Mouse (Mus musculus) E14TG2a.4 (cell line): ENCODE data around the gene Ivd.

ENCODE experiments used
- CTCF ChIP-seq: conservative IDR thresholded peaks from 2 replicates; pipeline ENCODE4 v1.5.1; 2014; ENCODE audit warnings: low read length
- NANOG ChIP-seq: IDR thresholded peaks from 2 replicates; pipeline ENCODE4 v1.6.1; 2014; ENCODE audit warnings: borderline replicate concordance, low read length, mixed read lengths
- POU5F1 ChIP-seq: IDR thresholded peaks from 2 replicates; pipeline ENCODE4 v1.6.1; 2014; ENCODE audit warnings: low read length, borderline replicate concordance

- no peak for TF ChIP-seq CTCF
- no peak for TF ChIP-seq POU5F1
- no peak for TF ChIP-seq NANOG
Measured at GRCm38 (mm10) chr2:118906118-118906492, 44.4 kb downstream of the Ivd start.
